Mouse (Mus musculus) liver, embryonic 11.5 days (tissue): ENCODE results near the gene Sphk1. TPM values are rescaled to one million over a fixed set of nuclear protein-coding genes. Genes with fewer than 3 reads are reported as not detected.

ENCODE experiments used
- ATAC-seq: fragments of 200-750 bp; cut with Nextera tagmentation; replicated peaks from 2 replicates; pipeline ENCODE4 v1.8.0; 2017; ENCODE audit warnings: moderate number of reproducible peaks, mild to moderate bottlenecking, moderate TSS enrichment, moderate library complexity; ENCODE audit not compliant: low FRiP score
- DNase-seq: peaks from one replicate; pipeline ENCODE4 v3.0.0-alpha.2; 2017; ENCODE audit warnings: low spot score
- H3K27ac ChIP-seq: fragments of 300-500 bp; sonication (generic); 2 replicates; pipeline ENCODE4 v1.5.1; 2014; ENCODE audit warnings: mild to moderate bottlenecking, low read depth, low read length, control low read depth
- H3K27me3 ChIP-seq: fragments of 300-500 bp; sonication (generic); replicated peaks from 2 replicates; pipeline ENCODE4 v1.6.1; 2014; ENCODE audit warnings: low read length, mixed read lengths; ENCODE audit not compliant: control insufficient read depth, insufficient read depth
- H3K36me3 ChIP-seq: fragments of 300-500 bp; sonication (generic); 2 replicates; pipeline ENCODE4 v1.6.1; 2014; ENCODE audit warnings: mild to moderate bottlenecking, low read length, moderate library complexity, mixed read lengths; ENCODE audit not compliant: control insufficient read depth, insufficient read depth
- H3K4me1 ChIP-seq: fragments of 300-500 bp; sonication (generic); replicated peaks from 2 replicates; pipeline ENCODE4 v1.6.1; 2014; ENCODE audit warnings: low read length, mixed read lengths; ENCODE audit not compliant: control insufficient read depth, insufficient read depth
- H3K4me2 ChIP-seq: fragments of 300-500 bp; sonication (generic); 2 replicates; pipeline ENCODE4 v1.6.1; 2014; ENCODE audit warnings: mild to moderate bottlenecking, control low read depth, moderate library complexity
- H3K4me3 ChIP-seq: fragments of 300-500 bp; sonication (generic); 2 replicates; pipeline ENCODE4 v1.5.1; 2014; ENCODE audit warnings: low read depth, low read length, control low read depth
- H3K9ac ChIP-seq: fragments of 300-500 bp; sonication (generic); 2 replicates; pipeline ENCODE4 v1.6.1; 2014; ENCODE audit warnings: low read depth, low read length, control low read depth
- H3K9me3 ChIP-seq: fragments of 300-500 bp; sonication (generic); 2 replicates; pipeline ENCODE4 v1.6.1; 2016; ENCODE audit warnings: low read length, inconsistent platforms, mixed read lengths; ENCODE audit not compliant: control insufficient read depth
- WGBS: fragments of 180-500 bp; shearing (Covaris S2); extraction: QIAGEN DNeasy Blood & Tissue Kit; methylation state at CpG from one replicate; pipeline ENCODE4 v1.1.7; 2014; 5-methylcytosine and 5-hydroxymethylcytosine counted together
- polyA plus RNA-seq: library from polyadenylated mRNA; unstranded; fragments of >200 nt; fragmentation: Nextera tagmentation; extraction: Ambion mirVana; gene quantifications from 2 replicates; pipeline ENCODE4 v1.2.1, GENCODE M21; 2014

Sphk1 gene
- polyA plus RNA-seq, 1 experiment from 2014 or later: 44.1 TPM

DNA sequence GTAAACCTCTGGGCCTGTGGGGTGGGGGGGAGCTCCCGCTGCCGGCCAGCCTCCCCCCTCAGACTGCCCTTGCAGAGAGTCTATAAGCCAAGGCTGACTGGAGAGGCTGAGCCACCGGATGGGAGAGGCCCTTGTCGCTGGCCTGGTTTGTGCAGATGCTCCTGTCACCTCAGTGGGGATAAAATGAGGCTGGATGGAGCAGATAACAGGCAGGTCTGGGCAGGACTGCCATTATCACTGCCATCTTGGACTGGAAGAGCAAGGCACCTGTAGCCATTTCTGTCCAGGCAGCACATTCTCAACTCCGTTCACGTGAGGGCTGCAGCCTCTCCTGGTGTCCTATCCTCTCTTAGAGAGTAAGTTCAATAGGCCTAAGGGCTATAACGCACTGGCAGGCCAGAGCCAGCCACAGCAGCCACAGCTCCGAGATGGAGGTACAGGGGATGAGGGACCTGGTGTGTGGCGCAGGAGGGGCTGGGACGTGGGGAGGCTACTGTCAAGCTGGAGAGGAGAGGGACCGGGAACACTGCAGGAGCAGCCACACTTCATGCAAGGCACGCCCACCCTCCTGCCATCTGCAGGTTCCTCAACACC, 7.5 kb downstream of the Sphk1 start:
- H3K4me2 ChIP-seq: peak overlapping the region; percentile 9; the same call in 1 of the 2 replicates
- peaks cover 28% of the 10 kb centered on the region for H3K36me3 ChIP-seq
- H3K4me1 ChIP-seq: peaks cover 41% of the 10 kb centered on the region
- peak overlapping the region; percentile 6 for H3K27ac ChIP-seq
- no peaks in the 10 kb centered on the region for H3K9me3 ChIP-seq
- ATAC-seq: 0 out of 2 replicates have a peak, but pooled peaks have one; percentile 9
- H3K27me3 ChIP-seq: peaks cover 9% of the 10 kb centered on the region
- no peak overlapping the region for H3K9ac ChIP-seq
- DNase-seq: no peak
- 67% methylated on average over 12 of the region's 12 CpGs for WGBS
- no peak overlapping the region for H3K4me3 ChIP-seq

DNA sequence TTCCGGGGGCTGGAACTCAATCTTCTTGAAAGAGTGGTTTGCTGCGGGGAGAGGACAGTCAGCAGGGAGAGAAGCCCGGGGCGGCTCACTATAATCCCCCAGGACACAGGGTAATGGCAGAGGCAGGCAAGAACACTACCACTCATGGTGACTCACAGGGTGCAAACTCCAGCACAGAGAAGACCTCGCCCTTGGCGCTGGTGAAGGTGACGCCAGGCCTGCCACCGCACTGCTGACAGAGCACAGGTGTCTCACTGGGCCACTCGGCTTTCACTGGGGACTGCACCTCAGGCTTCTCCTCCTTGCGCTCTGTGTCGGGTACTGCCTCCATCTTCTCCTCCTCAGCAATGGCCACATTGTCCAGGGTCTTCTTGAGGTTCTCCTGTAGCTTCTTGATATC, 10.5 kb downstream of the Sphk1 start:
- DNase-seq: no peak
- Histone ChIP-seq H3K36me3 (peaks cover 51% of the 10 kb centered on the region), H3K4me1 (peaks cover 20% of the 10 kb centered on the region), H3K4me3 (no peak overlapping the region), H3K9me3 (no peaks in the 10 kb centered on the region), H3K27me3 (no peaks in the 10 kb centered on the region), H3K4me2 (no peak overlapping the region), H3K9ac (no peak overlapping the region), H3K27ac (no peak overlapping the region)
- WGBS: 95% methylated on average over 11 of the region's 11 CpGs
- ATAC-seq: no peak

DNA sequence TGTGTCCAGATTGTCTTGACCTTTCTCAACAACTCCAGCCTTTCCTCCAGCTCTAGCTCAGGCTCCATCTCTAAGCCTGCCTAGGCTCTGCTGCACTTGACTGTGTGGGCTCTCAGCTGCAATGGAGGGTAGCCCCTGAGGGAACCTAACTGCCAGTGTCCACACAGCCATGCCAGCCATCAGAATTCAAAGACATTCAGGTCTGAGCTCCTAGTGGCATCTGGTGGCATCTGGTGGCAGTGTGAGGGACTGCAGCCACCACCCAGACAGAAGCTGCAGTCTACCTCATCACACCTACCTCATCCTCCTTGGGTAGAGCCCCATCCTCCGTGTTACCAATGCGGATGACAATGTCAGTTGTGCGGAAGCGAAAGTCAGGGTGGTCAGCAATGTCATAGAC, 12.4 kb downstream of the Sphk1 start:
- no peaks in the 10 kb centered on the region for H3K9me3 ChIP-seq
- no peaks in the 10 kb centered on the region for H3K27me3 ChIP-seq
- ATAC-seq (no peak), DNase-seq (no peak)
- peaks cover 57% of the 10 kb centered on the region for H3K36me3 ChIP-seq
- no peak overlapping the region for H3K9ac ChIP-seq
- peaks cover 2% of the 10 kb centered on the region for H3K4me1 ChIP-seq
- H3K4me3 ChIP-seq: no peak overlapping the region
- no peak overlapping the region for H3K27ac ChIP-seq
- no peak overlapping the region for H3K4me2 ChIP-seq
- WGBS: 86% methylated on average over 4 of the region's 4 CpGs

DNA sequence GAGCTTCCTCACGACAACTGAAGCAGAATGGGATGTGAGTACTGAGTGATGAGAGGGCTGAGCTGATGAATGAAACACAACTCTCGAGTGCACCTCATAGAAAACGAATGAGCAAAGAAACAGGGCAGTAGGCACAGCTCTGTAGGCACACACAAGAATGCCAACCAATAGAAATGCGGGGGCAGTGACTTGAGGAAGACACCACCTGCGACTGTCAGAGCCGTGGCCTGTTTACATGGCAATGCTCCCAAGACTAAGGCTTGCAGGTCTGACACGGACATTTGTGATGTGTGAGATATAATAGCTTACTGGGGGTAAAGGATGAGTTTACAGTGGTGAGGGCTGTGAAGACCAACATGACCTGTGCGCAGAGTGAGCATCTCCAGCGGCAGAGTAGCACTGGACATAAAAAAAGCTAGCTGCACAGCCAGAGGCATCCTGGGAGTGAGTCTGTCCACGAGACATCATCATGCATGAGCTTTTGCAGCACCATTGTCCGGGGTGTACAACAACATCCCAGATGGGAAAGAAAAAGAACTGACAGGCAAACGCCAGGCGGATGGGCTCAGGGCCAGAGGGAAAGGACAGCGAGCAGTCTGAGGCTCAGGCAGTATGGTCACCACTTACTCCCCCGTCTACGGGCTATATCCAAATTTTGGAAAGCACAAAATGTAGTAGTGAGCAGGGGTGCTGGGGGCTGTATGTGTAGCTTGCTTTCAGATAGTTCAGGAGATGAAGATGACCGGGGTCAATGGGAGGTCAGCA, 16.8 kb downstream of the Sphk1 start:
- Histone ChIP-seq H3K27ac (no peak overlapping the region), H3K36me3 (peaks cover 35% of the 10 kb centered on the region), H3K4me3 (no peak overlapping the region), H3K27me3 (no peaks in the 10 kb centered on the region), H3K4me1 (peaks cover 37% of the 10 kb centered on the region), H3K9me3 (no peaks in the 10 kb centered on the region), H3K4me2 (no peak overlapping the region), H3K9ac (no peak overlapping the region)
- DNase-seq (no peak), ATAC-seq (no peak)
- WGBS: 89% methylated on average over 17 of the region's 17 CpGs

DNA sequence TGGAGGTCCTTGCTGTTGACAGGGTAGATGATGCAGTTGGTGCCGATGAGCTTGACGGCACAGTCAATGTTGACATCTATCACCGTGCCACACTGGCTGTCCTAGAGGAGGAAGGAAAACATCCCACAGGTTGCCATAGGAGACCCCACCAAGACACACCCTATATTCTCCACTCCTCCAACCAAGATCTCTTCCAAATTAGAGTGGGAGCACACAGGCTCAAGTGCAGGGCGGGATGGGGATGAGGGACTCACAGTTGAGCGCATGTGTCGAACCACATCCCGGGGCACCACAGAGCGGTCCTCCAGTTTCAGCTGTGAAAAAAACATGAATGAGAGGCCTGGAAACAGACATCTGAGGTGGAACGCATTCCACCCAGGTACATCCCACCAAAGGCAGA, 18.1 kb downstream of the Sphk1 start:
- Histone ChIP-seq H3K4me1 (peaks cover 40% of the 10 kb centered on the region), H3K27ac (no peak overlapping the region), H3K4me3 (no peak overlapping the region), H3K9me3 (no peaks in the 10 kb centered on the region), H3K36me3 (peaks cover 23% of the 10 kb centered on the region), H3K4me2 (peak overlapping the region; percentile 55), H3K9ac (peak overlapping the region; percentile 15; the same call in 1 of the 2 replicates), H3K27me3 (no peaks in the 10 kb centered on the region)
- 90% methylated on average over 9 of the region's 9 CpGs for WGBS
- ATAC-seq: no peak
- DNase-seq: no peak

DNA sequence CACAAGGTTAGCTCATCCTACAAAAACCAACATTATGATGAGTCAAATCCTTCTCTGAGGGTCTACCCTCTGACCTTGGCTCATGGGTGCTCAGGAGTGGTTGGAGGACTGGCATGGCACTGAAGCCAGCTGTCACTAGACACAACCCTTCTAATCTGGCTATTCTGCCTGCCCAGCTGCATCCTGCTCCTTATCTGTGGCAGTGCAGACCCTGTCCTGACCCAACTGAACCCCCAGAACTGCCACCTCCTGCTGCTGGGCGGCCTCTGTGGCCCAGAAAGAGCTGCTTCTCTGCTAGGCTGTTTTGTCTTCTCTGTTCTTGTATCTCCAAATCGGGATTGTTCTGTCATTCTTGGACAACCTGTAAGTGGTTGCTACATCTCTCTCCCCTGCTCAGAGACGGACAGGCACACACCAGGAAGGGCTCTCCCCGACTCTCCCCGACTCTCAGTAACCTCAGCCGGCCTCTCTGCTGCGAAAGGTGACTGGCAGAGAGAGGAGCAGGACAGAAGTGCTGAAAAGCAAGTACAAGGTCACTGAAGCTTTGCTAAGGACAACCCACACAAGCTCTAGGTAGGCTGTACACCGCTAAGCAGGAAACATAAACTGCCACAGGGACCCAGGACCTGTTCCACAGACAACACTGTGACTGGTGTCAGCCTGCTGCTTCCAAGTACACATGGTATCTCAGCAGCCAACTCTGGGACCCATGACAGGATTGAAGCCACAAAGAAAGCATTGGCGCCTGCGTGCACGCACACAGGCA, 18.7 kb downstream of the Sphk1 start:
- H3K27ac ChIP-seq: peak overlapping the region; percentile 47
- H3K4me3 ChIP-seq: no peak overlapping the region
- ATAC-seq: peak; percentile 88
- H3K36me3 ChIP-seq: peaks cover 16% of the 10 kb centered on the region
- H3K27me3 ChIP-seq: no peaks in the 10 kb centered on the region
- H3K4me2 ChIP-seq: peak overlapping the region; percentile 55
- H3K9me3 ChIP-seq: no peaks in the 10 kb centered on the region
- peaks cover 47% of the 10 kb centered on the region for H3K4me1 ChIP-seq
- DNase-seq: no peak
- peak overlapping the region; percentile 49; the same call in 1 of the 2 replicates for H3K9ac ChIP-seq
- WGBS: 57% methylated on average over 11 of the region's 11 CpGs

DNA sequence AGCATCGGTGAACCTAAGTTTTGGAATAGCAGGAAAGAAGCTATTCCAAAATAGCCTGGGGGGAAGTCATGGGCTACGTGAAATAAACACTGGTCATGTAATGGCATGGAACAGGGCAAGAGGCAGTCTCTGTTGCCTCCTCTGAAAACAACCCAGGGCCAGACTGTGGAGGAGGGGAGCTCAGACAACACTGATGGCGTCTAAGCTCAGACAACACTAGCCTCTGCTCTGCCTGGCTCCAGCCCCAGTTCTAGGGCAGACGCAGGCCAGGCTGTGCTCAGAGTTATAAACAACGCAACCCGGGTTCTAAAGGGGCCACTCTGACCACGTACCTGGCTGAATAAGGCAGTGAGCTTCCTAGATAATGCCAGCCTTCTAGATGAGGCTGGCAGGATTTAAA, 20.0 kb downstream of the Sphk1 start:
- no peaks in the 10 kb centered on the region for H3K9me3 ChIP-seq
- H3K4me2 ChIP-seq: peak overlapping the region; percentile 16; the same call in 1 of the 2 replicates
- DNase-seq: no peak
- WGBS: 47% methylated on average over 7 of the region's 7 CpGs
- H3K4me1 ChIP-seq: peaks cover 53% of the 10 kb centered on the region
- H3K9ac ChIP-seq: peak overlapping the region; percentile 32
- no peak for ATAC-seq
- H3K27ac ChIP-seq: peak overlapping the region; percentile 56
- H3K4me3 ChIP-seq: no peak overlapping the region
- H3K27me3 ChIP-seq: no peaks in the 10 kb centered on the region
- peaks cover 9% of the 10 kb centered on the region for H3K36me3 ChIP-seq

DNA sequence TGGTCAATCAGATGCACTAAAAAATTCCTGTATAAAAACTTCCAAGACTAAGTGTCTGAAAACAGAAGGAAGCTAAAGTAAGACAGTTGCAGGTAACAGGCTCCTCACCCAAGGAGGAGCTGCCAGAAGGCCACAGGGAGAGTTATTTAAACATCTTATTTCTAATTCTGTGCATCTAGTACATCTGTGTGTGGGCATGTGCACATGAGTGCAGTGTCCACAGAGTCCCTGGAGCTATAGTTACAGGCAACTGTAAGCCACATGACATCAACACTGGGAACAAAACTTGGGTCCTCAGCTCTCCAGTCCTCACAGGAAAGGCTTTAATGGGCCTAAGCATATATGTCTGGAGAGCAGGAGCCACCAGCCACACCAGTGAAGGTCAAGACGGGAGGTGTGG, 21.5 kb downstream of the Sphk1 start:
- H3K27ac ChIP-seq: no peak overlapping the region
- WGBS: 81% methylated on average over 1 of the region's 1 CpGs
- H3K9ac ChIP-seq: no peak overlapping the region

More for the DNA sequence above, 21.5 kb downstream of the Sphk1 start:
- H3K9me3 ChIP-seq: no peaks in the 10 kb centered on the region
- H3K4me3 ChIP-seq: no peak overlapping the region
- no peaks in the 10 kb centered on the region; the same call in 1 of the 2 replicates for H3K36me3 ChIP-seq
- H3K4me2 ChIP-seq: no peak overlapping the region
- H3K4me1 ChIP-seq: peaks cover 66% of the 10 kb centered on the region
- DNase-seq: no peak
- no peak for ATAC-seq
- H3K27me3 ChIP-seq: no peaks in the 10 kb centered on the region
